Mouse (Mus musculus) liver, adult 2 months (tissue): ENCODE results near the gene G2e3. TPM values are rescaled to one million over a fixed set of nuclear protein-coding genes. Genes with fewer than 3 reads are reported as not detected.

Source experiments
- DNase-seq: peaks from one replicate; pipeline ENCODE4 v3.0.0-alpha.2; 2011; ENCODE audit warnings: low read depth, low spot score; ENCODE audit errors: extremely low read depth
- H3K27ac ChIP-seq: fragments of 200-500 bp; replicated peaks from 2 replicates; pipeline ENCODE4 v1.5.1; 2012; ENCODE audit warnings: low read depth, mild to moderate bottlenecking, control low read depth, inconsistent platforms, low read length; ENCODE audit not compliant: insufficient read depth
- H3K27me3 ChIP-seq: fragments of 200-500 bp; 2 replicates; pipeline ENCODE4 v1.6.1; 2012; ENCODE audit warnings: mild to moderate bottlenecking, moderate library complexity, low read length, inconsistent platforms; ENCODE audit not compliant: control insufficient read depth, insufficient read depth
- H3K36me3 ChIP-seq: fragments of 200-500 bp; 2 replicates; pipeline ENCODE4 v1.6.1; 2012; ENCODE audit warnings: low read length, inconsistent platforms; ENCODE audit not compliant: control insufficient read depth, insufficient read depth
- H3K4me1 ChIP-seq: fragments of 200-500 bp; 2 replicates; pipeline ENCODE4 v1.6.1; 2011; ENCODE audit warnings: low read length; ENCODE audit not compliant: control insufficient read depth, insufficient read depth
- H3K4me3 ChIP-seq: fragments of 200-500 bp; 2 replicates; pipeline ENCODE4 v1.5.1; 2011; ENCODE audit warnings: low read depth, mild to moderate bottlenecking, control low read depth, low read length, moderate library complexity; ENCODE audit not compliant: insufficient read depth
- H3K79me2 ChIP-seq: fragments of 200-500 bp; 2 replicates; pipeline ENCODE4 v1.6.1; 2012; ENCODE audit warnings: inconsistent platforms, mild to moderate bottlenecking, low read length, moderate library complexity; ENCODE audit not compliant: control insufficient read depth, insufficient read depth
- H3K9ac ChIP-seq: fragments of 200-500 bp; 2 replicates; pipeline ENCODE4 v1.6.1; 2012; ENCODE audit warnings: low read depth, mild to moderate bottlenecking, control low read depth, inconsistent platforms, low read length
- CTCF ChIP-seq: fragments of 200-500 bp; IDR thresholded peaks from 2 replicates; pipeline ENCODE4 v1.5.1; 2011; ENCODE audit warnings: low read depth, low read length, control low read depth
- POLR2A ChIP-seq: fragments of 200-500 bp; IDR thresholded peaks from 2 replicates; pipeline ENCODE4 v1.6.1; 2011; ENCODE audit warnings: low read length, control low read depth; ENCODE audit not compliant: insufficient read depth; ENCODE audit errors: extremely low read depth
- WGBS: fragments of 180-500 bp; shearing (Covaris S2); methylation state at CpG from one replicate; pipeline ENCODE4 v1.1.7; 2018; 5-methylcytosine and 5-hydroxymethylcytosine counted together
- polyA plus RNA-seq: library from polyadenylated mRNA; depleted of rRNA; stranded (reverse); fragments of >200 nt; gene quantifications from 2 replicates; pipeline ENCODE4 v1.2.3, GENCODE M21; 2012
- total RNA-seq: library from RNA; depleted of rRNA; stranded (reverse); fragments of >200 nt; gene quantifications from 2 replicates; pipeline ENCODE4 v1.2.3, GENCODE M21; 2014

The G2e3 gene
- total and polyA plus RNA-seq, 2 experiments, result 0.40 to 4.3 TPM

DNA sequence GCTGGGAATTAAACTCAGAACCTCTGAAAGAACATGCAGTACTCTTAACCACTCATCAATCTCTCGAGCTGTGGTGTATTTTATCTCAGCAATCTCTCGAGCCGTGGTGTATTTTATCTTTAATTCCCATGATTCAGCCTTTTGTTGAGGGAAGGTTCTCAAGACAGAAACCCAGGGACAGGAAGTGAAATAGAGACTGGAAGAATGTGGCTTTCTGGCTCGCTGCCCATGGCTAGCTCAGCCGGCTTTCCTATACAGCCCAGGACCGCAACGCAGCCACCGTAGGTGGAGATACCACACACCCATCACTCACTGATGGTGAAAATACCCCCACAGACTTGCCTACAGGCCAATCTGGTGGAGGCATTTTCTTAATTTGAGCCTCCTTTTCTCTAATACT is 7.4 kb downstream of the G2e3 start:
- no peaks in the 10 kb centered on the region for H3K4me1 ChIP-seq
- H3K9ac ChIP-seq, result no peak overlapping the region
- H3K36me3 ChIP-seq, result peaks cover 27% of the 10 kb centered on the region
- H3K27me3 ChIP-seq, result no peaks in the 10 kb centered on the region
- no peak for TF ChIP-seq POLR2A
- no peak for TF ChIP-seq CTCF
- H3K4me3 ChIP-seq, result no peak overlapping the region
- no peak overlapping the region for H3K27ac ChIP-seq
- 75% methylated on average over 8 of the region's 8 CpGs for WGBS
- no peak for DNase-seq
- no peaks in the 10 kb centered on the region for H3K79me2 ChIP-seq

DNA sequence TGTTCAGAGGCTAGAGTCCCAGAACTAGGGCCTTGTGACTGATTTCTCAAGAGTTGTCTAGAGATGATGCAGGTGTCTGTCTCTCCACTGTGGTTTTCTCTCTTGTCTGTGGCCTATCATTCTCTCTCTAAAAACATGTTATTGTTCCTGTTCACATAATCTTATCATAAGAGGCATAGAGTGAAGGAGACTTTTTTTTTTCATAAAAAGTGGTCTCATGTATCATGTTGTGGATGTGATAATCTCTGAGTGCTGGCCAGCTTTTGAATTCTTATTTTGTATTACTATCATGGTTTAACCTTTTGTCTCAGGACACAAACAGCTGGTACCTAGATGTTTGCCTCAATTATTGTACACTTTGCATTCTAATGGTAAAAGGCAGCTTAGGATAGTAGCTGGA is 13.4 kb downstream of the G2e3 start:
- Histone ChIP-seq H3K36me3 (peaks cover 40% of the 10 kb centered on the region), H3K27me3 (no peaks in the 10 kb centered on the region)

DNA sequence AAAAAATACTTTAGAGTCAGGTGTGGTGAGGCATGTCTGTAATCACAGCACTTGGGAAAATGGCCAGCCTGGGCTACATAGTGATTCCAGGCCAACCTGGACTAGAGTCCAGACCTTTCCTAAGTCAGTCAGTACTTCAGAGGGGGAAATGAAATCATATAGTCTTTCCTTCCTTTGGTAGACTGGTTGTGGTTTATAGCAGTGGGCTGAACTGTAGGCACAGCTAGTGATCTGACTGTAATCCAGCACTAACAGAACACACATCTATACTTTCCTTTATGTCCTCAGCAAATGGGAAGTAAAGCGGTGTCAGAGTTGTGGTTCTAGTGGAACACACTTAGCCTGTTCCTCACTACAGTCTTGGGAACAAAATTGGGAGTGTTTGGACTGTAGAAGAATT is 15.0 kb downstream of the G2e3 start:
- no peak for TF ChIP-seq POLR2A
- no peak for TF ChIP-seq CTCF
- Histone ChIP-seq H3K79me2 (no peaks in the 10 kb centered on the region), H3K9ac (no peak overlapping the region), H3K4me1 (no peaks in the 10 kb centered on the region), H3K4me3 (no peak overlapping the region), H3K27ac (no peak overlapping the region), H3K36me3 (peaks cover 35% of the 10 kb centered on the region), H3K27me3 (no peaks in the 10 kb centered on the region)
- DNase-seq, result no peak
- 100% methylated on average over 1 of the region's 1 CpGs for WGBS

More for the DNA sequence above, 13.4 kb downstream of the G2e3 start:
- Histone ChIP-seq H3K4me1 (no peaks in the 10 kb centered on the region), H3K9ac (no peak overlapping the region), H3K4me3 (no peak overlapping the region), H3K27ac (no peak overlapping the region), H3K79me2 (no peaks in the 10 kb centered on the region)
- DNase-seq, result no peak
- no peak for TF ChIP-seq POLR2A
- no peak for TF ChIP-seq CTCF

DNA sequence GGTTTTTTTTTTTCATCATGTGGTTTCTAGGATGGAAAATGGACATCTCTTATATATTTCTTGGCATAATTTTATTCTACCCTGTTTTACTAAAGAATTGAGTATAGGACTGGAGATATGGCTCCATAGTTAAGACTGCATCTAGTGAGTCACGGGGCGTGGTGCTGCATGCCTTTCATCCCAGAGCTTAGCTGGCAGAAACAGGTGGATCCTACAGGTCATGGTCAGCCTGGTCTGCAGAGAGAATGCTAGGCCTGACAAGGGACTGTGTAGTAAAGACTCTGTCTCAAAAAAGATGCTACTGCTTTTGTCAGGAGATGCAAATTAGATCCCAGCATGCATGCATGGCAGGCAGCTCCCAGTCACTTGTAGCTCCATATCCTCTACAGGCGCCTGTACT is 20.6 kb downstream of the G2e3 start:
- H3K79me2 ChIP-seq, result no peaks in the 10 kb centered on the region
- H3K27me3 ChIP-seq, result no peaks in the 10 kb centered on the region
- DNase-seq, result no peak
- TF ChIP-seq POLR2A (no peak), CTCF (no peak)
- H3K4me1 ChIP-seq, result no peaks in the 10 kb centered on the region
- H3K36me3 ChIP-seq, result peaks cover 11% of the 10 kb centered on the region
- H3K9ac ChIP-seq, result no peak overlapping the region
- 97% methylated on average over 3 of the region's 3 CpGs for WGBS
- no peak overlapping the region for H3K4me3 ChIP-seq
- H3K27ac ChIP-seq, result no peak overlapping the region

DNA sequence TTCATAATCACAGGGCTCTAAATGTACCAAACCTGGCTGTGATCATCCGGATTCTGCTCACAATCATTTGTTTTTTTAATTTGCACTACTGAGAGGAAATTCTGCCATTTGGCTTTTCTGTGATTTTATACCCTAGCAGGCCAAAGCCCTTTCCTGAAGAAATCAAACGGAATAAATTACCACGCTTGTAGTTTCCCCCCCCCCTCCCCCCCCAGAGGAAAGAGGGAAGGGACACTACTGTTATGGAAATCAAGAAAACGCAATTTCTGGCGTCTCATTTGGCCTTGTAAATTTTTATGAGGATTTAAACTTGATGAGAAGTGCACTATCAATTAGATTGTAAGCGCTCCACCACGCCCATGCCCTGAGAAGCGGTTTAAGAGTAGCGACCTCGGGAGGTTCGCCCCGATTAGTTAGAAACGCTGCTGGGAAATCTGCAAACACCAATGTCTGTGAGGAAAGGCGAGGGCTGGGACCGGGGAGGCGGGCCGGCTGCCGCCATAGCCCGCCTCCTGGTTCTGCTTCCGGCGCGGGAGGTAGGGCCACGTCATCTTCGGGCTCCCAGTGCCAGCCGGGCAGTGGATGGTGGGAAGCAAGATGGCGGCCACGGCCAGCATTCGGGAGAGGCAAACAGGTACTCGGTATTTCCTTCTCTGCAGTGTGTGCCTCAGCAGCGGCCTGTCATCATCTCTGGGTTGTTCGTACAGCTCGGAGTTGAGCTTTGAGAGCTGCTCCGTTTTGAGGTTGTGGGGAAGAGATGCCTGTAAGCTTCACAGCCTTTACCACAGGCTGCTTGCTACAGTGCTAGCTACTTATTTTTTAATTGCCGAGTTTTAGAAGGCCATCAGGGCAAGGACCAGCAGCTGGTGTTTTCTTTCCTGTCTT is 29.4 kb downstream of the G2e3 start, which contains the start of gene Scfd1:
Scfd1 (plus strand) TSS at position 508 of the 885 bp plus-strand sequence.
- peak; percentile 85 for TF ChIP-seq POLR2A
- no peak for TF ChIP-seq CTCF
- WGBS, result 2% methylated on average over 34 of the region's 34 CpGs
- H3K9ac ChIP-seq, result peak within 1 kb of the TSS; percentile 99

DNA sequence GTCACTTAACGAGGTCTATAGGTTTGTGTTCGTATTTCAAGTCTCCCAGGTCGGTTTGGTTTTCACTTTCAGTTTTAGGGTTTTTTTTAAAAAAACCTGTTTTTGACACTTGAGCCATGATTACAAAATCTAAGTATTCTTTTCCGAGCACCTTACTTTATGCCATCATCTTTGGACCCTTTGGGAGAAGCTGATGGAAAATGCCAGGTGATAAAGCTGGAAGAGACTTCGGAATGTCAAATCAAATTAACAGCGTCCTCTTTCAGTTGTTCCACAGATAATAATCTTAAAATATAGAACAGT is 30.0 kb downstream of the G2e3 start:
- peak overlapping the region; percentile 85 for H3K4me3 ChIP-seq
- peak overlapping the region; percentile 99 for H3K9ac ChIP-seq
- peak overlapping the region; percentile 96 for H3K27ac ChIP-seq
- H3K4me1 ChIP-seq, result no peaks in the 10 kb centered on the region
- peaks cover 2% of the 10 kb centered on the region; the same call in 1 of the 2 replicates for H3K79me2 ChIP-seq
- 4% methylated on average over 6 of the region's 6 CpGs for WGBS
- no peaks in the 10 kb centered on the region for H3K27me3 ChIP-seq
- no peak for DNase-seq
- peaks cover 11% of the 10 kb centered on the region for H3K36me3 ChIP-seq
- TF ChIP-seq POLR2A (no peak), CTCF (no peak)

More for the DNA sequence above, 29.4 kb downstream of the G2e3 start, which contains the start of gene Scfd1:
- Histone ChIP-seq H3K79me2 (peaks cover 2% of the 10 kb centered on the region; the same call in 1 of the 2 replicates), H3K27me3 (no peaks in the 10 kb centered on the region), H3K4me1 (no peaks in the 10 kb centered on the region), H3K36me3 (peaks cover 9% of the 10 kb centered on the region), H3K4me3 (peak within 1 kb of the TSS; percentile 85), H3K27ac (peak within 1 kb of the TSS; percentile 96)
- peak; percentile 91 for DNase-seq
